Mouse (Mus musculus) stomach, embryonic 16.5 days (tissue): ENCODE results near the gene Cabp1. TPM values are rescaled to one million over a fixed set of nuclear protein-coding genes. Genes with fewer than 3 reads are reported as not detected.
"Not testable (repeated sequence)": the region's sequence is repeated elsewhere in the genome, so short reads cannot be mapped to it uniquely, and the experiment has no call there.

Source experiments
- ATAC-seq: fragments of 200-750 bp; cut with Nextera tagmentation; 2 replicates; pipeline ENCODE4 v1.8.0; 2017; ENCODE audit warnings: moderate number of reproducible peaks, moderate TSS enrichment; ENCODE audit not compliant: insufficient read depth, low FRiP score
- H3K27ac ChIP-seq: fragments of 300-500 bp; sonication (generic); 2 replicates; pipeline ENCODE4 v1.5.1; 2014; ENCODE audit warnings: low read length
- H3K27me3 ChIP-seq: fragments of 300-500 bp; sonication (generic); 2 replicates; pipeline ENCODE4 v1.6.1; 2014; ENCODE audit warnings: low read length, control low read depth, mixed read lengths; ENCODE audit not compliant: control insufficient read depth, insufficient read depth
- H3K36me3 ChIP-seq: fragments of 300-500 bp; sonication (generic); 2 replicates; pipeline ENCODE4 v1.6.1; 2014; ENCODE audit warnings: low read length; ENCODE audit not compliant: control insufficient read depth, insufficient read depth
- H3K4me1 ChIP-seq: fragments of 300-500 bp; sonication (generic); 2 replicates; pipeline ENCODE4 v1.6.1; 2014; ENCODE audit warnings: low read length, control low read depth, mixed read lengths; ENCODE audit not compliant: control insufficient read depth, insufficient read depth
- H3K4me2 ChIP-seq: fragments of 300-500 bp; sonication (generic); 2 replicates; pipeline ENCODE4 v1.6.1; 2014; ENCODE audit warnings: low read depth, low read length, mixed read lengths
- H3K4me3 ChIP-seq: fragments of 300-500 bp; sonication (generic); replicated peaks from 2 replicates; pipeline ENCODE4 v1.5.1; 2014; ENCODE audit warnings: mild to moderate bottlenecking, low read length
- H3K9ac ChIP-seq: fragments of 300-500 bp; sonication (generic); 2 replicates; pipeline ENCODE4 v1.6.1; 2014; ENCODE audit warnings: low read length
- H3K9me3 ChIP-seq: fragments of 300-500 bp; sonication (generic); replicated peaks from 2 replicates; pipeline ENCODE4 v1.6.1; 2016; ENCODE audit warnings: low read length, control low read depth; ENCODE audit not compliant: control insufficient read depth
- whole genome bisulfite sequencing: fragments of 180-500 bp; shearing (Covaris S2); extraction: QIAGEN DNeasy Blood & Tissue Kit; methylation state at CpG from one replicate; pipeline ENCODE4 v1.1.7; 2014; 5-methylcytosine and 5-hydroxymethylcytosine counted together
- polyA plus RNA-seq: library from polyadenylated mRNA; unstranded; fragments of >200 nt; fragmentation: Nextera tagmentation; extraction: Ambion mirVana; gene quantifications from 2 replicates; pipeline ENCODE4 v1.2.1, GENCODE M21; 2015

Gene Cabp1
- polyA plus RNA-seq, 1 experiment from 2014 or later: 1.4 TPM

GRCm38 (mm10) chr5:115150991-115151390 lies 43.2 kb downstream of the Cabp1 start:
- H3K4me1 ChIP-seq: peaks cover 36% of the 10 kb centered on the region

GRCm38 (mm10) chr5:115149675-115150459 lies 44.3 kb downstream of the Cabp1 start:
- Histone ChIP-seq H3K4me3 (no peak overlapping the region), H3K9ac (no peak overlapping the region), H3K27me3 (no peaks in the 10 kb centered on the region), H3K4me2 (no peak overlapping the region), H3K36me3 (peaks cover 18% of the 10 kb centered on the region), H3K4me1 (peaks cover 25% of the 10 kb centered on the region), H3K27ac (no peak overlapping the region), H3K9me3 (no peaks in the 10 kb centered on the region)
- WGBS: 93% methylated on average over 14 of the region's 14 CpGs
- ATAC-seq: no peak

More at GRCm38 (mm10) chr5:115150991-115151390, 43.2 kb downstream of the Cabp1 start:
- Histone ChIP-seq H3K9ac (no peak overlapping the region), H3K27ac (no peak overlapping the region), H3K4me2 (no peak overlapping the region), H3K27me3 (no peaks in the 10 kb centered on the region), H3K9me3 (no peaks in the 10 kb centered on the region), H3K36me3 (peaks cover 18% of the 10 kb centered on the region), H3K4me3 (no peak overlapping the region)
- no peak for ATAC-seq
- WGBS: 83% methylated on average over 5 of the region's 5 CpGs

DNA sequence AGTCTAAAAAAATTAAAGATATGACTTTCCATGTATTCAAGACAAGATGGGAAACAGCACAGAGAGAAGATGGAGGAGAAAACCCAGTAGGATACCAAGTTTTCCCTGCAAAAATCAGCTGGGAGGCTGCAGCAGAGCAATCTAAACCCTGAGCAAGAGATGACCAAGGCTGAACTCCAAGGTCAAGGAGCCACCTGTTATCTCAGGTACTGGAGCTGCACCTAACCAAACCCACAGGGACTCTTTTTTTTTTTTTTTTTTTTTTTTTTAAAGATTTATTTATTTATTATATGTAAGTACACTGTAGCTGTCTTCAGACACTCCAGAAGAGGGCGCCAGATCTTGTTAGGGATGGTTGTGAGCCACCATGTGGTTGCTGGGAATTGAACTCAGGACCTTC lies 45.3 kb downstream of the Cabp1 start:
- no CpG with 5 or more reads among the region's 1 CpGs for WGBS
- H3K4me2 ChIP-seq, H3K27me3 ChIP-seq, H3K27ac ChIP-seq, H3K4me3 ChIP-seq, ATAC-seq, H3K9ac ChIP-seq, H3K9me3 ChIP-seq: not testable (repeated sequence)
- H3K36me3 ChIP-seq: peaks cover 20% of the 10 kb centered on the region
- peaks cover 15% of the 10 kb centered on the region for H3K4me1 ChIP-seq

GRCm38 (mm10) chr5:115148378-115148777 lies 45.8 kb downstream of the Cabp1 start:
- Histone ChIP-seq H3K27me3 (no peaks in the 10 kb centered on the region), H3K9me3 (no peaks in the 10 kb centered on the region), H3K4me3 (no peak overlapping the region), H3K4me1 (peaks cover 10% of the 10 kb centered on the region), H3K36me3 (peaks cover 22% of the 10 kb centered on the region), H3K27ac (no peak overlapping the region), H3K4me2 (no peak overlapping the region), H3K9ac (no peak overlapping the region)
- no peak for ATAC-seq
- WGBS: 91% methylated on average over 8 of the region's 8 CpGs

GRCm38 (mm10) chr5:115147388-115147787 lies 46.8 kb downstream of the Cabp1 start:
- no peaks in the 10 kb centered on the region for H3K9me3 ChIP-seq
- no peak overlapping the region for H3K4me3 ChIP-seq
- H3K4me2 ChIP-seq: no peak overlapping the region
- peaks cover under 1% of the 10 kb centered on the region; the same call in 1 of the 2 replicates for H3K4me1 ChIP-seq
- 72% methylated on average over 3 of the region's 3 CpGs for WGBS
- no peak overlapping the region for H3K9ac ChIP-seq
- no peak overlapping the region for H3K27ac ChIP-seq
- ATAC-seq: no peak
- no peaks in the 10 kb centered on the region for H3K27me3 ChIP-seq
- H3K36me3 ChIP-seq: peaks cover 22% of the 10 kb centered on the region

DNA sequence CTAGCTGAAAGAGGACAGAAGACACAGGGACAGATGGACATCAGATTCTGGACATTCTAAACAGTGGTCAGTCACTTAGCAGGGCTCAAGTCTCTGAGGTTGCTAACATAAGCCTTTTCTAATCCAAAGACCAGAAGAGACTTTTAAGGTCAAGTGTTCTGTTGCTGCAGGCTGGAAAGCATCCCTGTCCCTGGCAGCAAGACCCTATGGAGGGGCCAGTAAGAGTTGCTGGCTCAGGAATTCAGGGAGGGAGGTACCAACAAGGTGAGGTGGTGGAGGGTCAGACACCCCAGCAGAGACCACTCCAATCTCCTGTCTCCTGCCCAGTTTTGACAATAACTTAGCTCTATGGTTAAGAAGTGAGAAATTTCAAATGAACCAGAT lies 47.4 kb downstream of the Cabp1 start:
- H3K4me1 ChIP-seq: no peaks in the 10 kb centered on the region
- H3K9me3 ChIP-seq: no peaks in the 10 kb centered on the region
- no peak overlapping the region for H3K27ac ChIP-seq
- H3K36me3 ChIP-seq: peaks cover 22% of the 10 kb centered on the region
- no peaks in the 10 kb centered on the region for H3K27me3 ChIP-seq
- H3K4me2 ChIP-seq: no peak overlapping the region
- ATAC-seq: no peak
- H3K4me3 ChIP-seq: no peak overlapping the region
- no peak overlapping the region for H3K9ac ChIP-seq

DNA sequence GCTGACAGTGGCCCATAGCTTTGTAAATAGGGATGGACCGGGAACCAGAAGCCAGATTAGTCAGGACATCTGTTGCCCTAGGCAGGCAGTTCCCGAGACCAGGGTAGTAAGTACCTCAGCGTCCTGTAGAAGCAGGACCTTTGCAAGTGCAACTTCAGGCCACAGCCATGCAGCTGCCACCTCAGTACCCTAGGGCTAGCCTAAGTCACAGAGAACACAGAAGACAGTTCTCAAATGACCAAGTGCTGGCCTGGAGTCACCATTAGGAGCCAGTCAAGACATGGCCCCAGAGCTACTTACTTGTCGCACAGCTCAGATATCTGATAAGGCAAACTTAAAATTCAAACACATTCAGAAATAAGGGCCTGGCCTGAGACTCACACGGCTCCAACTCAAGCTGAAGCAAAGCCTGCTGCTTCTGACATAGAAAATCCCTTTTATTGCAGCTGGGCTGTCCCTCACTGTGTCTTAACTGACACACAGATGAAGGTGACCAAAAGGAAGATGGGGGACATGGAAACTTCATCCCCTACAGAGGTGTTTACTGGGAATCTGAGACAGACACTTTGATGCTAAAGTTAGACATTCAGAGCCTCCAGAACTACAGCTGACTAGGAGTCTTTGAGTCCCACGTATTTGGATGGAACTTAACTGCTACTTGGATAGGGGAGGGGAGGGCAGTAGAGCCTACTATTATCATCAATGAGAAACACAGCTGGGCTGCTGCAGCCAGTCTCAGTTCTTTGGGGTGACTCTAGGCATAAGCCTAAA lies 48.0 kb downstream of the Cabp1 start:
- Histone ChIP-seq H3K4me3 (no peak overlapping the region), H3K4me1 (no peaks in the 10 kb centered on the region), H3K36me3 (peaks cover 22% of the 10 kb centered on the region), H3K27me3 (no peaks in the 10 kb centered on the region), H3K9ac (no peak overlapping the region), H3K4me2 (no peak overlapping the region), H3K9me3 (no peaks in the 10 kb centered on the region), H3K27ac (no peak overlapping the region)
- WGBS: 75% methylated on average over 6 of the region's 6 CpGs
- no peak for ATAC-seq

GRCm38 (mm10) chr5:115145253-115145968 lies 48.8 kb downstream of the Cabp1 start:
- H3K36me3 ChIP-seq: peaks cover 17% of the 10 kb centered on the region
- WGBS: 77% methylated on average over 11 of the region's 11 CpGs
- no peak overlapping the region for H3K4me2 ChIP-seq
- H3K9ac ChIP-seq: no peak overlapping the region
- no peaks in the 10 kb centered on the region for H3K4me1 ChIP-seq
- no peak for ATAC-seq
- no peak overlapping the region for H3K4me3 ChIP-seq
- no peak overlapping the region for H3K27ac ChIP-seq
- H3K9me3 ChIP-seq: no peaks in the 10 kb centered on the region
- H3K27me3 ChIP-seq: no peaks in the 10 kb centered on the region

- ATAC-seq: no peak
- Histone ChIP-seq H3K36me3 (peaks cover 8% of the 10 kb centered on the region), H3K9me3 (no peaks in the 10 kb centered on the region), H3K4me2 (no peak overlapping the region), H3K4me1 (no peaks in the 10 kb centered on the region), H3K27me3 (no peaks in the 10 kb centered on the region), H3K9ac (no peak overlapping the region), H3K27ac (no peak overlapping the region), H3K4me3 (no peak overlapping the region)
- WGBS: 68% methylated on average over 6 of the region's 6 CpGs
These were observed 49.7 kb downstream of the Cabp1 start for GRCm38 (mm10) chr5:115144471-115144870.
